Mouse (Mus musculus) spleen, adult 2 months (tissue): ENCODE data around the gene Cnn3.

ENCODE experiments used
- CTCF ChIP-seq: fragments of 200-500 bp; IDR thresholded peaks from 2 replicates; pipeline ENCODE4 v1.5.1; 2011; ENCODE audit warnings: mild to moderate bottlenecking, inconsistent platforms; ENCODE audit not compliant: insufficient read depth, insufficient read length, insufficient replicate concordance; ENCODE audit errors: extremely low read depth
- POLR2A ChIP-seq: fragments of 200-500 bp; IDR thresholded peaks from 2 replicates; pipeline ENCODE4 v1.6.1; 2011; ENCODE audit warnings: low read depth, low read length, inconsistent platforms

DNA sequence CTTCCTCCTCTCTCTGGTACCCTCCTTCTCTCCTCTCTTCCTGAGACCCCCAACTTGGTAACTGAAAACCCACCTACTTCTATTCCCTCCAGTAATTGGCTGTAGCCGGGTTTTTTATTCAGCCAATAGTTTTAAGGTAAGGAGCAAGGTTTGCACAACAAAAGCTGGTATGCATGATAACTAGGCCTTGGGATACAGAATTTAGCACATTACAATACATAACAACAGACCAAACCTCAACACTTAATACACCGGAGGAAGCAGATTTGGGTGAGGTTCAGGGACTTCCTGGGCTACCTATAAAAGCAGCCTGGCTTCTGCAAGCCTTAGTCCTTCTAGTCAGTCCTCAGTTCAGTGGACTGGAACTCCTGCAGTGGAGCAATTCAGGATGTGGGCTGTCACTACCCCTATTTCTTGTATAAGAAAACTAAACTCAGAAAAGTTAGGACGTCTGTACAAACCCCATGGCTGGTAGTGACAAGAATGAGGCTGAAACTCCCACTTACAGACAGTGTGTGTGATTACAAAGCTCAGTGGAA is 38.8 kb upstream of the Cnn3 start:
- no peak for TF ChIP-seq POLR2A
- no peak for TF ChIP-seq CTCF
